Mouse (Mus musculus) erythroblast, embryonic 14.5 days (primary cell): ENCODE data around the gene Gm49355.

ENCODE experiments used
- GATA1 ChIP-seq: IDR thresholded peaks from 2 replicates; pipeline ENCODE4 v1.6.1; 2012; ENCODE audit warnings: low read length, inconsistent platforms, mixed read lengths
- TAL1 ChIP-seq: IDR thresholded peaks from 3 replicates; pipeline ENCODE4 v1.6.1; 2012; ENCODE audit warnings: low read length, inconsistent platforms, mixed read lengths

DNA sequence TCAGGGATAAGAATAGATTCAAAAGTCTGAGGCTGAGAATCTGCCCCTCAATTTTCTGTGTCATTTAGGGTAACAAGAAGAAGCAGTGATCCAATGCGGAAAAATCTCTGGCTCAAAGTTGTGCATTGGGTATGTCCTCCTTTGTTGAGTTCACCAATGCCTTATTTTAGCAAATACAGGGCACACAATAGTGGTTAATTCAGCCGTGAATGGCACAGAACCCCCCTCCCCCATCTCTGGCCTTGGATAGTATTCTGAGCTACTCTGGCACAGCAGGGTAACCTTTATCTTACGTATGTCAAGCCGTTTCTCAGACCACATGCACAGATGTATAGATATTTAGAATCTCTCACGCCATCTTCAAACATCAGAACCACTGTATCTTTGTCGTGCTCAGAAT, 15.9 kb downstream of the Gm49355 start:
- no peak for TF ChIP-seq GATA1
- no peak for TF ChIP-seq TAL1
